Mouse (Mus musculus) layer of hippocampus, adult 2 months (tissue): ENCODE results near the gene 2310034G01Rik. TPM values are rescaled to one million over a fixed set of nuclear protein-coding genes. Genes with fewer than 3 reads are reported as not detected.

Source experiments
- DNase-seq, 2 experiments: peaks; one replicate each; pipeline ENCODE4 v3.0.0; 2022; ENCODE audit warnings: low spot score in 2 of 2
- H3K27ac ChIP-seq: fragments of 200-600 bp; 2 replicates; pipeline ENCODE4 v1.8.1; 2022
- H3K4me3 ChIP-seq: fragments of 200-600 bp; 2 replicates; pipeline ENCODE4 v1.8.1; 2022; ENCODE audit warnings: mild to moderate bottlenecking
- CTCF ChIP-seq: fragments of 200-600 bp; conservative IDR thresholded peaks from 2 replicates; pipeline ENCODE4 v1.8.1; 2022; ENCODE audit warnings: antibody characterized with exemption, mild to moderate bottlenecking, moderate library complexity
- total RNA-seq, 2 experiments: library from RNA; stranded (reverse); gene quantifications; 2 replicates each; pipeline ENCODE4 v1.2.3; 2021

The 2310034G01Rik gene
- total RNA-seq, 2 experiments from 2014 or later: 1.0 to 1.3 TPM

DNA sequence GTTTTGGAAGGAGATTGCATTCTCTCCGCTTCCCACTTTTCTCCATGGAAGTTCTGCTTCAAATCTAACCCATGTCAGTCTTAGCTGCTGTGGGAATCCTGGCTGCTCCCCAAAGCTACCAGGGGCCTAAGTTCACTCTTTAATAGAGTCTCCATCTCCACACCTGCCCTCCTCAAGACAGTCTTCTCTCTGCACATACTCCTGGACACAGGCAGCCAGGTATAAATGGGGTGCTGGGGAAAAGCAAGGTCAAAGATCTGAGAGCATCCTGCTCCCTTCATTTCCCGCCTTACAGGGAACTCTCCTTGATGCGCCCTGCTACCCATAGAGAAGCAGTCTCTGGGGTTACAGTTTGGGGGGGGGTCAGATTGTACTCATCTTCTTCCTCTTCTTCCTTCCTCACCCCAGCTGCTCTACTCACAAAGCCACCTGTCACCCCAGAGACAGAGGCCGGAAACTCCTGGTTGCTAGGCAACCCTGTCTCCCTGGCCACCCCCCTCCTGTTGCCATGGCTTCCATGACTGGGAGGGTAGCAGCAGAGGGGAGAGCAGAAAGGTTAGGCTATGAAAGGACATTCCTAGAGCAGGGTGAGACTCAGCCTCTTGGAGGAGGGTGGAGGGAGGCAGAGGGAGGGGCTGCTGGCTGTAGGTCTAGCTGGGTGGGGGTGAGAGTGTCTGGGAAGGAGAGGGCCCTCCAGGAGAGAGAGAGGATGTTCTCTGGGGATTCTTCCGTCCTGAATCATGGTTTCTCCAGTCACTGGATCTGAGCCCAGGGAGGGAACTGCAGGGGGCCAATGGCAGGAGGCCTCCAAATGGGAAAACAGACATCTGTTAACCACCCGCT, 28.8 kb downstream of the 2310034G01Rik start:
- Histone ChIP-seq H3K27ac (peak overlapping the region; percentile 95), H3K4me3 (peak overlapping the region; percentile 8; the same call in 1 of the 2 replicates)
- DNase-seq: peak in 1 of 2 experiments; percentile 70
- no peak for TF ChIP-seq CTCF

DNA sequence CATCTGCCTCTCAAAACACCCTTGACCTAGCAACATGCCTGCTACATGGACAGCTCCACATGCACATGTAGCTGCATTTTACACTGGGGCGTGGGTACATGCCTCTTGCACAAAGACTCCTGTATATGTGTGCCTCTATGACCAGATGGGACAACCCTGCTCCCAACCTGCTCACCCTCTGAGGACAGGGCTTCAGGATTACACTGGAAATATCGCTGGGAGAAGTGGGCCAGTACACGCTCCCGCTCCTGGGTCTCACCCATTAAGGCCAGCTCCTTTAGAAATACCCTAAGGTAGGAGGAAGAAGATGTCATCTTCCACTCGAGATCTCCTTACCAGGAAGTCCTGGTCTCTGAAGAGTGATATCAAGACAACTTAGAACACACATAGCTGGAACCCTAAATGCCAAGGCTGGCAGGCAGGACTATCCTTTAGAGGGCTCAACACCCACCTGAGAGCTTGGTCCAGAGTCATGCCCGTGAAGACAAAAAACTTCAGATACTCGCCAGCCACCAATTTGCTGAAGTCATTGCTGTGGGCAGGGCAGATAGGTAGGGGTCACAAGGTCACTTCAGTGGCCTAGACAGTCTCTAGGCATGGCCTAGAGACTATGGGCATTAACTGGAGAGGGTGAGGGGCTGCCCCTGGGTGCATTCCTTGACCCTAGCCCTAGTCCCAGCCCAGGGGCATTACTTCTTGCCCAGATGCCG, 29.9 kb downstream of the 2310034G01Rik start:
- peak in 1 of 2 experiments; percentile 9 for DNase-seq
- TF ChIP-seq CTCF: no peak
- no peak overlapping the region for H3K4me3 ChIP-seq
- peak overlapping the region; percentile 95 for H3K27ac ChIP-seq

DNA sequence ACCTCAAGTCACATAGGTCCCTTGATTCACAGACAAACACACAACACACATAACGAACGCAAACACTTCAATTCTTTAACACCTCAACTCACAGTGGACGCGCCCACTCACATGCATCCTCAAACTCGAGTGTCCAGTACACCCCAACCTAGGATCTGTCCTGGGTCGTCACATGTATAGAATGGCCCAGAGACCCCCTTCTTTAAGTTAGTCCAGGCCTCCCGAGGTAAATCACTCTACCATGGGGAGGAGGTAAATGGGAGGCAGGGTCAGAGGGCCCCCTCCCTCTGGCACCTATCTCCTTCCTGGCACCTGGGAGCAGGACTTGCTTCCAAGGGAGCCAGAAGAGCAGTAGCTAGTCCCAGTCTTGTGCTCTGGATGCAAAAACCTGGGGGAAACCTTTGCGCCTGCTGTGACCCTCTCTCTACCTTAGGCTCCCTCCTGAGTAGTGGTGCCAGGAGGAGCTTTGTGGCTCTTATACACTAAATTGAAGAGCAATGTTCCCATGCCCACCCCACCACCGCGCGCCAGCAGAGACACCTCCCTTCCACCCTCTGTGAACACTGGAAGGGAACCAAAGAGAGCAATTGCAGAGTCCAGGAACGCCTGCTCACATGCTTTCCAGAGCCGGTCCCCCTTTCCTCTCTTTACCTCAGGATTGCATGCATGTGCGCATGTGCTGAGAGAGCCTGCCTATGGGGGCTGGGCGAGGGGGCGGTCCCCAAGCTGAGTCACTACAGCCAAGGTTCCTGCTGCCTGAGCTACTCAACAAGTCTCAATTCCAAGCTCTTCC, 31.3 kb downstream of the 2310034G01Rik start:
- TF ChIP-seq CTCF: no peak
- peak; percentile 90 to 96 for DNase-seq
- Histone ChIP-seq H3K27ac (peak overlapping the region; percentile 95), H3K4me3 (peak overlapping the region; percentile 64)

DNA sequence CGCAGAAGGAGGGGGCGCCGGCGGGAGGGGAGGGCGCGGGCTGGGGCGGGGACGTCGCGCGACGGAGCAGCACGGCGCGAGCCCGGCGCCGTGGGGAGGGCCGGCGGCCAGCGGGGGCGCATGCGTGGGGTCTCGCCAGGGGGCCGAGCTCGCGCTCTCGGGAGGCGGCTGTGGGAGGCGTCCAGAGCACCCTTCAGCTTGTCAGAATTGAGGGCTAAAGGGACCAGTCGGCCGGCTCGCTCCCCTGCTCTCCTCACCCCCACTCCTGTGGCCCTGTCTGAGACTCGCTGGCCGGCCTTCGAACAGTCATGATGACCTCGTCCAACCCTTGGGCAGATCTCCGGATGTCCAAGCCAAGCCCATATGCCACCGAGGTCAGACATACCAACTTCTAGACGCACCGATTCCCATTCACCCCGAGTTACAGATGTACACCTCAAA, 32.1 kb downstream of the 2310034G01Rik start:
- peak overlapping the region; percentile 95 for H3K27ac ChIP-seq
- peak; percentile 69 to 75 for DNase-seq
- H3K4me3 ChIP-seq: peak overlapping the region; percentile 64
- no peak for TF ChIP-seq CTCF

DNA sequence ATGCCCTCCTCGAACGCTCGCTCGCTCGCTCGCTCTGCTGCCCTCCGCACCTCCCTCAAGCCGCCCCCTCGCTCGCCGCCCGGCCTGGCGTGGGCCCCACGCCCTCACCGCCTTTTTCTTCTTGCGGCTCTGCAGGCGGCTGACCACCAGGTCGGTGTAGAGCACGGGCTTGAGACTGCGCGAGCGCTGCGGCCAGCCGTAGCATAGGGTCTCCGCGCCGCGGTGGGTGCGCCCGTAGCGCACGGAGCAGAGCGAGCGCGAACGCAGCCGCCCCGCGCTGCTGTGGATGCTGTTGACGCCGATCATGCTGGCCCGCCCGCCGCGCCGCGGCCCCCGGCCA, 32.6 kb downstream of the 2310034G01Rik start:
- H3K27ac ChIP-seq: peak overlapping the region; percentile 93
- no peak for TF ChIP-seq CTCF
- peak overlapping the region; percentile 71 for H3K4me3 ChIP-seq
- no peak for DNase-seq

DNA sequence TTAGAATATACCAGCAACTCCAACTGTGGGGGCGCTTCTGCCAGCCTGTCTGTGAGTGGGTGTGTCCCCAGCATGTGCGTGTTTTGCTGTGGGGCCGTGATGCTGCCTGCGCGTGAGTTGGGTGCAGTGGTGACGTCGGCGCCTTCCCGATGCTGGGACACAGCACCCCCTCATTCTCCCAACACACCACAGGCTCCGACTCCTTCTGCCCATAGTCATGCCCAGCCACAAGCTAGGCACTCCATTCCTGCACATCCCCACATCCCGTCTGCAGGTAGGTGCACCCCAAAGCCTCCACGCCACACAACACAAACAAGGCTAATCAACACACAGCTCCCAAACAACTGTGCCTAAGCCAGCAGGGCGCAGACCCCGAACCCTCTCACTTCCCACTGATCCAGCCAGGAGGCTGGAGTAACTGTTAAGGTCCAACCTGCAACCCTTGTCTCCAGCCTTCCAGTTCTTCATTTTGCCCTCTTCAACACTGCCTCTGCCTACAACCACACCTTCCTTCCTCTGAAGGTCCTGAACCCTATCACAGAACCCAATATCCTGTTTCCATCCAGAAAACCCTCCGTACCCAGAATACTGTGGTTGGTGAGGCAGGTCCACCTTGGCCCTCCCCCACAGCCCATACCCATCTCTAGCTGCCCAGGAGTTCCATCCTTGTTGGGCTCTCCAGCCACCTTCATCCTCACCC, 33.1 kb downstream of the 2310034G01Rik start:
- peak; percentile 80 to 90 for DNase-seq
- TF ChIP-seq CTCF: no peak
- H3K4me3 ChIP-seq: peak overlapping the region; percentile 71
- peak overlapping the region; percentile 93 for H3K27ac ChIP-seq

DNA sequence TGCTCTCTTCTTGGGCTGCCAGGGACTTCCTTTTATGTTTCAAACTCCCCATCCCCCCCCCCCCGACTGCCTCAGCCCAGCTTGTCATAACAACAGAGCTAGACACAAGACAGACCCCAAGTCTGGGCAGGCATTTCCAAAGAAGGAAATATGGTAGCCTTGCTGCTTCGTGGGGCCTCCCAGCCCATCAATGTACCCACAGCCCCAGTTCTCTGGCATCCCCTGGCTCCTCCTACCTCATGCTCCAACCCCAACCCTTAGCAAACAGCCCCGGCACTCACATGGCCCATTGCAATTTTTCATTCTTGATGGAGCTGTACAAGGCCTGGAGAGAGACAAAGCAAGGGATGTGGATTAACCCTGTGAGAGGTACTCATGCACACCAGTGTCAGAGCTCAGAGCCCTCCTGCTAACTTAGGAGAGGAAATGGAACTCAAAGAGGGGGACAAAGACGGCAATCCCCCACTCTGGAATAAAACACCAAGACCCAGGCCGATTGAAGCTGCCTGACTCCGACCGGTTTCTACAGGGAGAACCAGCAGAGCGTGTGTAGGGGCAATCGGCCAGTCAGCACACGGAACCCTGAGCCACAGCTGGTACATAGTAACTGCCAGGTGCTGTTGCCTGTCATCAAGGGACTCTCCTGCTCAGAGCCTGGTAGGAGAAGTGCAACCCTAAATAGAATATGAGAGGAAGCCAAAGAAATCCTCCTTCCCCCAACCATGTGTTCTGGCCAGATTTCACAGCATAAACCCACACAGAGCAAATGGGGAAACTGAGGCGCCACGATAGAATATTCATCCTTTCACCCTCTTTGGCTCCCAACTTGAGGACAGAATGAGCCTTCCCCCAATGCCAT, 34.1 kb downstream of the 2310034G01Rik start:
- Histone ChIP-seq H3K4me3 (peak overlapping the region; percentile 71), H3K27ac (peak overlapping the region; percentile 60; the same call in 1 of the 2 replicates)
- peak in 1 of 2 experiments; percentile 20 for DNase-seq
- no peak for TF ChIP-seq CTCF

DNA sequence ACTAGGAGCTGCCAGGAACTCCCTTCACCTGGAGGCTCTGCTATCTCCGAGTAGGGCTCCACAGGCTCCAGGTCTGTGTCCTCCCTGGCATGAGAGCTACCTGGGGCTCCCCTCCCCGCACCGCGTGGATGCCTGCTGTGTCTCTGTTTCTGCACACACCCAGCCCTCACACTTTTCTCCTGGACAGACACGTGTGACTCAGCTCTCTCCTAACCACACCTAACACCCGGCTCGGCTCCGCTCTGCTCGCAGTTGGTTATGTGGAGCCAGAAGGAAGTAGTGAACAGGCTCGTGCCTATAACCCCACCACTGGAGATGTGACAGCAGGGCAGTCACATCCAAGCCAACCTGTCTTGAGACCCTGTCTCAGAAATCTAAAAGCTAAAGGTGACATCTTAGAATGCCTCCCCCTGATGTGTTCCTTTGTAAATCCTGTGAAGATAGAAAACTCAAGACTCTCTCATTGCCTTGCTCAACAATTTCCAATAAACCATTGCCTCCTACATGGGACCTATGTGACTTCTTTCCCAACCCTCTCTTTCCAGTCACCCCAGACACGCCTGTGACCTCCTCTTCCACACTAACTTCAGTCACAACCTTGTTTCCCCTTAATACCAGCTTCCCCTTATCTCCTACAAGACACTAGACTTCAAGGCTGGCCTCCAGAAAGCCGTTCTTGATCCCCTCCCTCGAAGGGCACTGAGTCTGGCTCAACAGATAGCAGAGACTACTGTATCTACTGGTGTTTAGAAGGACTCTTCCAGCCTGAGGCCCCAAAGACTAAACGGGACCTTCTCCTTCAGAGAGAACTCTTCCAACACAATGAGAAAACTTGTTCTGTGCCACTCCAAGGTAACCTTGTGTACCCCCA, 35.0 kb downstream of the 2310034G01Rik start:
- no peak for TF ChIP-seq CTCF
- Histone ChIP-seq H3K4me3 (no peak overlapping the region), H3K27ac (no peak overlapping the region)
- peak in 1 of 2 experiments; percentile 9 for DNase-seq

DNA sequence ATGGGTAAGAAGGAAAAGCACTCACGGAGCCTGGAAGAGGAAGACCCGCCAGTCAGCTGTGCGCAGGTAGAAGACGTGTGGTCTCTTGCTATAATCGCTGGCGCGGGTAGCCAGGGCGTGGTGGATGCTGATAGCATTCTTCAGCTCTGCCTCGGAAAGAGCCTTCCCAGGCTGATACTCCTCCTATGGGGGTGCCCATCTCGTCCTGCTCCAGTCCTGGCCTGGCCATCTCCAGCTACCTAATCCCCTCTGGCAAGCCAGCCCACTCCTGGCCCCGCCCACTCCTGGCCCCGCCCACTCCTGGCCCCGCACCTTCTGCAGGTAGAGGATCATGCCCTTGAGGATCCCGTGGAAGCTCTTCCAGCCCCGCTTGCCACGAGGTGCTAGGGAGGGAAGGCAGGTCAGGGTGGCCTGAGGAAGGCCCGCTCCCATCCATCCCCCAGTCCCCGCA, 35.9 kb downstream of the 2310034G01Rik start:
- no peak for TF ChIP-seq CTCF
- no peak for DNase-seq
- Histone ChIP-seq H3K4me3 (no peak overlapping the region), H3K27ac (no peak overlapping the region)

DNA sequence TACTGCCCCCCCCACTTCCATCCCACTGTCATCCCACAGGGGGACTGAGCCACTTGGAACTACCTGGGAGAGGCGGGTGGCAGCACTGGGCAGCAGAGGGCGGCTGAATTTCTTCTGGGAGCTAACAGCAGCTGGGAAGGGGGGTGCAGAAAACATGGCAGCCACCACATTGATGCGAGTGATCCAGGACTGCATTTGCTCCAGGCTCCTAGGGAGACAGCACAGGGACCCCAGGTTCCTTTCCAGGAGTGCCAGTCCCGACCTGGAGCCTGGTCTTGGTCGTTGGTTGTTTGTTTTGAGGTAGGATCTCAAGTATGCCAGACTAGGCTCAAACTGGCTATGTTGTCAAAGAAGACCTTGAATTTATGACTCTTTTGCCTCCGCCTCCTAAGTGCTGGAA, 36.5 kb downstream of the 2310034G01Rik start:
- no peak for TF ChIP-seq CTCF
- Histone ChIP-seq H3K27ac (no peak overlapping the region), H3K4me3 (no peak overlapping the region)
- DNase-seq: no peak
